Mouse (Mus musculus) fibroblast of lung, adult 2 months (primary cell): ENCODE data around the gene Pla2g4b.

ENCODE experiments used
- DNase-seq: peaks from one replicate; pipeline ENCODE4 v3.0.0-alpha.2; 2011; ENCODE audit warnings: low read depth

The Pla2g4b gene

DNA sequence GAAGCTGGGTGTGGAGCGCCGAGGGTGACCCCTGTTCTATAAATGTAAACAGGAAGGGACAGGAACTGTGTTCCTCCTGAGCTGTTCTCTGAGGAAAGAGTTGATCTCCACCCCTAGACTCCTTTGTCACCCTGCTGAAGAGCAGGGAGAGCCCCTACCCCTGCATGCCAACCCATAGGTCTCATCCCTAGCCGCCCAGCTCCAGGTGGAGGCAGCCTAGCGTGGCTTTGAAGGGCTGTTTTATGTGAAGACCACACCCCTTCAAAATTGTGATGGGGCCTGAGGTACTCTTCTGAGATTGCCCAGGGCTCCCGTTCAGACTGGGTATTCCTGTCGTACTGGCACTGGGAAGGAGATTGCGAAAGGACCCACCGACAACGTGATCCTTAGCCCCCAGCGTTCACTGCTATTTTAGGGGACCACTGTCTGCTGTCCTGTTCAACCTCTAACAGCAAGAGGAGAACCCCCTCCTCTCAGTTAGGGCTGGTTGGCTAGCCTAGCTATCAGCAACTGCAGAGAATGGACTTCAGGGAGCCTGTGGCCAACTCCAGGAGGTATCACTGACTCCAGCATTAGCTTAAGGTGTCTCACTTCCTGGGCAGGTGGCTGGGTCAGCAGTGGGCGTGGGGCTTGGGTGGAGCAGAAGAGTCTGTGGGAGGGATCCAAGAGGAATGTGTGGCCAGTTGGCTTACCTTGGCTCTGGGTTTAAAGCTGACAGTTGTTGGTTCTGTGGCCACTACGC lies at the start of gene Pla2g4b:
Pla2g4b (plus strand) TSS at position 692 of the 742 bp plus-strand sequence.
- no peak for DNase-seq

DNA sequence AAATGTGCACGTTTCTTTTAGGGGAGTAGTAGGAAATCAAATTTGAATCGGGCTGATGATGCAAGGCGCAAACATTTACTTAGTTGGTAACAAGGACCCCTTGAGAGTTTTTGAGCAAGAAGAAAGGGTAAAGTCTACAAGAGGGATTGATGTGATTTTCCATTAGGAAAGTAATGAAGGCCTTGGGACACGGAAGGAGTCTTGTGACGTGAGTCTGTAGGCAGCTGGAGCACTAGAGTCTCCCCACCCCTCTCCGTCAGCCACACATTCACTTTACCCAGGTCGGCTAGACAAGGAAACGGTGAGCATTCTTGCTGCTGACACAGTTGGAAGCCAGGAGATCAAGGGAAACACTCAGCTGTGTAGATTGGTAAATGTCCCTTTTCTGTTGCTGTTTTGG lies 47.3 kb upstream of the Pla2g4b start:
- DNase-seq = no peak

DNA sequence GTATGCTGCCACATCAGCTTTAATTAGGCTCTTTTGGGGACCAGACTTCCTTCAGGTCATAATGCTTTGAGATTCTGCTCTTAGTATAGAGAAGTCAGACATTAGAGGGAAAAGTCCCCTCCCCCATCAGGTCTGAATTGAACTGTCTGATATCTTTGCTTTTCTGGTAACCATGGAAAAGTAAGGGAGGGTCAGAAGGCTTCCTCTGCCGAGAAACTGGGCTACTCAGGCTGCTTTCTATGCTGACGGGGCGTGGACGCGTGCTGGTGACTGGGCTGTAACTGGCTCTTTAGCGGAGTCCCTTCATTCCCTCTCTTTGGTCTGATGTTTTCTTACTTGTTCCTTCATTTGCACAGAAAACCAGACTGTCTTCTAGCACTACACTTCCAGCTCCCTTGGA lies 46.8 kb upstream of the Pla2g4b start:
- DNase-seq = no peak

DNA sequence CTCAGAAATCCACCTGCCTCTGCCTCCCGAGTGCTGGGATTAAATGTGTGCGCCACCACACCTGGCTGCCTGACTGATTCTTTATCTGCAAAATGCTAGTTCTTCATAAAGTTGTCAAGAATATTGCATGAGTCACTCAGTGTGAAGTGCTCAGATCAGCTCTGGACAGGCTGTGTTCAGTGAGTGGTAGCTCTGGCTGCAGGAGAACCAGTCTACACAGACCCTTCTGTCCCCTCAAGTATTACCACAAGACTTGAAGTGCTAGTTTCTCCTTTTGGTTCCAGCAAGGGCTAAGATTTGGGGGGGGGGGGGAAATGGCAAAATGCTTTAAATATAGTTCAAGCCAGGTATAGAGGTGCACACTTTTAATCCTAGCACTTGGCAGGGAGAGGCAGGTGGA lies 45.8 kb upstream of the Pla2g4b start:
- DNase-seq = no peak

DNA sequence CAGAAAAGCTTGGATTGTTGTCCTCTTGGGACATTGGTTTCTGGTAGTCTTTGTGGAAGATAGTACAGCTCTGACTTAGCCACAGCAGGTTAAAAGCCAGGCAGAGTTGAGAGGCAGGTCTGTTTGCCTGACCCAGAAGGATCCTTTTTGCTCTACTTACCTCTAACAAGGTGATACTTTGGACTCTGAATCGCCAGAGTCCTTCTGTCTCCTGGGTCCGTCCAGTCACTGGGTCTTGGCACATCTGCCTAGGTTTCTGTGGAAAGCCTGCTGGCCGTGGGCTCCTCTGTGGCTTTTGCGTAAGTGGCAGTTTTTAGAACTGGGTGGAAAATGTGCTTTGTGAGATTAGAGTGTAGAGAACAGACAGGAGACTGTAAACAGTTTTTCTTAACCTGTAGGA lies 44.3 kb upstream of the Pla2g4b start:
- DNase-seq = no peak

DNA sequence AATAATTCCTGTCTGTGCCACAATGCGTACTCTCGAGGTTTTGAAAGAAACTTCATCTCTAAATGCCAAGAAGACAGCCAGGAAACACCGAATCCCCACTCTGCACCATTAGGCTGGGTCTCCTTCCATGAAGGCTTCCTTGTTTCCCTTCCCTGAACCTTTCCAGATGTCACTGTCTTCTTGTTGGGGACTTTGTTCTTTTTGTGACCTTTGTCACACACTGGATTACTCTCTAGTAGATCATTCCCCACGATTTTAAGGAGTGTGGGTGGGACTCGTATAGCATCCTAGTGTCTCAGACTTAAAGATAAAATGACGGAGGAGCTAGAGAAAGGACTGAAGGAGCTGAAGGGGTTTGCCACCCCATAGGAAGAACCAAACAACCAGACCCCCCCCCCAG lies 42.3 kb upstream of the Pla2g4b start:
- DNase-seq = no peak

DNA sequence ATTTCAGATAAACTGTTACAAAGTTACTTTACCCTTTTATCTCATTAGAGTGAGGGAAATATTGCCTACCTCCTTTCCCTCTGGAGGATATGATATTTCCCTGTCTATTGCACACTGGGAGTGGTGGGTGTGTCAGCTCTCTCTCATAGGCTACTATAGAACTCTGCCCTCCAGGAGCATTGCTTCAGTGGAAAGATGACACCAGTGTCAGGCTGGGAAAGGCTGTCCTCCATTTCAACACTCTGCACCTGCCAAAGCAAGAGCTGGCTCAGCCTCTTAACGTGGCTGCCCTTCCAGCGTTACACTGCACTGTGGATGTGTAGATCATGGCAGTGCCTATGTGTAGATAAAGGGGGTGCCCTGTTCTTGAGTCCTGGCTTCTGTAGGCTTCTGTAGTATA lies 40.9 kb upstream of the Pla2g4b start:
- DNase-seq = no peak

DNA sequence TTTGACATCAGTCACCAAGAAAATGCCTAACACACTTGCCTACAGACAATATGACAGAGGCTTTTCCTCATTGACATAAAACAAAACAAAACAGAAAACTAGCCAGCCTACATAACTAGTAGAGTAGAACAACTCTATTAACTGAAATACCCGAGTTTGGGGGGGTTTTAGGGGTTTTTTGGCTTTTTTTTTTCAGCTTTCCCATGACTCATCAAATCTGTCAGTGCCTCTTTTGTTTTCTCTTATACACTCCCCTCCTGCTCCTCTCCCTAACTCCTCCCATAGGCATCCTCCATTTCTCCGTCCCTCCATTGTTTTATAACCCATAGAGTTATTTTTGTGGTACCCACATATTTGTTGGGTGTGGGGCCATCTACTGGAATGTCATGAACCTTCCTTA lies 39.7 kb upstream of the Pla2g4b start:
- no peak for DNase-seq

DNA sequence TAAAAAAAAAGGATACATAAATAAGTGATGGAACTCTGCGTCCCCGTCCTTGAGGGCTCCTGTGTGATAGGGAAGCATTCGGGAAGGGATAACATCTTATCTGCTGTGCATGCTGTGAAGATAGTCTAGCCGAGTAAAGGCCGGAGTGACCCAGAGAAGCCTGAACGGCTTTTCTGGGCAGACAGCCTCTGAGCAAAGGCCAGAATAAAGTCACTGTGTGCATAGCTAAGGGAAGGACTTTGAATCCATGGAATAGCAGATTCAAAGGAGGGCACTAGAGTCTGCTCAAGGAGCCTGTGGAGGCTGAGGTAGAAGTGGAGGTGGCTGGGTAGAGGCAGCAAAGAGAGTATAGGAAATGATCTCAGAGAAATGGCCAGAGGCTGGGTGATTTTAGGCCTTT lies 38.4 kb upstream of the Pla2g4b start:
- DNase-seq = no peak

DNA sequence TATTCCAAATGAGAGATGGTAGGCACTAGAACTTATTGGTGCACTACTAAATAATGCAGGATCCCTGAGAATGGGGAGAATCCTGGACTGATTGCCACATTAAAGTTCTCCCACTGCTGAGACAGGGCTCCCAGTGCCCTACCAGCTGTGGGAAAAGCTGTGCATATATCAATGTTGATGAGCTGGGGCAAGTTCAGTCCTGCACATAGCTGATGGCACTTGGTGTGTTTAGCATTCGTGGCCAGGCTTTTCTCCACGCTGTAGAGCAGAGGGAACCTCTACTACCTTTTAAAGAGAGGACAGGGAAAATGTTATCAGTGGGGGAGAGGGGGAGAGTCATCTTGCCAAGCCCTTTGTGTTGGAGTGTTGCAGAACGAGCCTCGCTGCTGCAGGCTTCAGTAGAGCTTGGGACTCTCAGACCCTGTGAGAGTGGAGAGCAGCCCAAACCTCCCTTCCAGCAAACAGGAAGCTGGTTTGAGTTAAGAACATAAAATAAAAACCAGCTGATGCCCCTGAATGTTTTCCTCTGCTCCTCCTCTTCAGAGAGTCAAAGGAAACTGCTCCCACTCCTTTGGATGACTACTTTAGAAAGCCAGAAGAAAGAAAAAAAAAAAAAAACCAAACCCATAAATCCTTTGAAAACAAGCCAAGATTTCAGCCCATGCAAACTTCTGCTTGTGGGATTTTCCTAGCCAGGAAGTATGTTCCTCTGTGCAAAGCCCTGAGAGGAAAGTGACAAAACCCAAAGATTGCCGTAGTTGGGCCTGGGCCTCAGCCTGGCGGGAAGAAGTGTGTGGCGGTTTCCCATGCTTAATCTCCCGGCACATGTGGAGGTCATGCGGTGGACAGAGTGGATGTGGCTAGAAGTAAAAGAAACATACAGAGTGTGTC lies 37.6 kb upstream of the Pla2g4b start:
- DNase-seq = peak; percentile 58

DNA sequence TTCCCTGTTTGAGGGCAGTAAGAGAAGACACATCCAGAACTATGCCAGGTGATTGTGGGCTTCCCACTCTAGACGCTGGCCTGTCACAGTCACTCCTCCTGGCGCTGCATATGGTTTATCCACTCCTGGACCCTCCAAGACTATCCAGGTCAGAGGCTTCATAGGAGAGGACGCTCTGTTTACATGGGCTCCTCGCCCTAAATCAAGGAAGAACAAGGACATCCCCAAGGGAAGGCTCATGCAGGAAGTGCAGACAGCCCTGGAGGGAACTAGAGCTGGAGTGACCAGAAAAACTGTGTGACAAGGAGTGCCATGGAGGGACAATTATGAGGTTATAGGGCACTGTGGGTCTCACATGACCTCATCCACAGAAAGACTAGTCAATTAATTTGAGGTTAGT lies 35.9 kb upstream of the Pla2g4b start:
- DNase-seq = no peak

DNA sequence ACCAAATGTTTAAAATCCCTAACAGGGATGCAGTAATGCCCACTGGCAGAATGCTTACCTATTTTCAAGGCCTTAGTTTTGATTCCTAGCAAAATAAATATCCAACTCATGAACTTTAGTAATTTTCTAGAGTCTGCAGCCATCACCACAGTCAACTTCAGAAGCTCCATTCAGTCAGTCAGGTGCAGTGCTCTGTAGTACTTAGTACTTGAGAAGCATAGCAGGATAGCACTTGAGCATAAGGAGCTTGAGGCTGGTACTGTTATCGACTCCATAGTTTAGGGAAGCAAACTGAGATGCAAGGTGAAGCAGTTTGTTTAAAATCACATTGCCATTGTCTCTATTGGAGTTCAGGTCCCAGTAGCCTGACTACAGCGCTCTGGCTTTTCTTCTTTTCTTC lies 33.5 kb upstream of the Pla2g4b start:
- no peak for DNase-seq

DNA sequence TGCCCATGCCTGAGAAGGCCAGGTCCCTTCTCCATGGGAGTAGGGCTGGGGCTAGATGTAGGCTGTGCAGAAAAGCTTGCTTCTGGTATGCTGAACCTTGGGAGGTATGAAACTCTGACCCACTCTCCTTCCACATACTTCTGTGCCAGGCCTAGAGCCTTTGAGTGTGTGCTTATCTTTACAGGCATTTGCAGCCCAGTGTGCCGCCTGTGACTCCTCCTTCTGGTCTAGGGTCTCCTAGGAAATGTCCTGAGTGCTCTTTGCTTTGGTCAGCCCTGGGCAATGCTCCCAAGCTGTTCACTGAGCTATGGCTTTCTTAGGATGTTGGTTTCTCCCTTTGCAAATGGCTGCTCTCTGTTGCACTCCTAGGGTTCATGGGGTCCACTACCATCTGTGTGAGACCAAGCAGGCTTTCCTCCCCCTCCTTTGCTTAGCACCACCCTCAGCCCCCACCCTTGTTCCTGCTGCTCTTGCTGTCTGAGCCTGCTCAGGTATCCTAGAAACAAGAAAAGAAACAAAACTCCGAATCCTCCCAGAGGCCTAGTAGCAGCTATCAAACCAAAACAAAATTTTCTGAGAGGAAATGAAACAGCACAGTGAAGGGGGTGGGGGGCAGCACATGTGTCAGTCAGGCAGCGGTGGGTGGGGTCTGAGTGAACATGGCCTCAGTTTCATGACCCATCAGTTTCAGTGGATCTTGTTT lies 32.2 kb upstream of the Pla2g4b start:
- DNase-seq = no peak

DNA sequence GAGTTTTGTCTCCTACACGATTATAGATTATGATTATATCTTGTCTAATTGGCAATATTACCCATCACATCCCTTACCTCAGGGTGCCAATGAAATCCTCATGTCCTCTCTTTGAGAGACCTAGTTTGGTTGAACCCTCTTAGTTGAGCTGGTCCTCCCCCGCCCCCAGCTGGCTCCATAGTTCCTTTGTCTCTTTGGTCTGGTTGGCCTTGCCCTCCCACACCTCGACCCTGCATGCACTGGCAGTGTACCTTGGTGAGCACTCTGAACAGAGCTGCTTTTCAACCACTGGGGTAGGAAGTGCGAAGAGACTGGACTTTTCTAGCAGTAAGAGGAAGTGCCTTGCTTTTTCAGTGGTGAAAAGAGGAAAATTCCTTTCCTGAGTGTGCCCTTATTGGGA lies 31.3 kb upstream of the Pla2g4b start:
- DNase-seq = no peak

DNA sequence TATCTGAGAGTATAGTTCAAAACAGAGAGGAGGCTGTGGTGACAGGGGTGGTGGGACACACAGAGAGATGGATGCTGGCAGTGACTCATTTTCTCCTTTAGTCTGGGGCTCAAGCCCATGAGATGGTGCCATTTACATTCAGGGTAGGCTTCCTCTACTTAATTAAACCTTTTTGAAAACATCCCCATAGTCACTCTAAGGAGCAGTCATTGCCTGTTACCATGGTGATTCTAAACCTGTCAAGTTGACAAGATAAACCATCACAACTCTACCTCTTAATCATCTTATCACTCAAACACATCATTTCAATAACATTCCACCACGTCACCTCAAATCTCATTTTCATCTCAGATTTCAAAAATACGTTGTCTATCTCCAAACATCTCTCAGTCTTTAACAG lies 29.2 kb upstream of the Pla2g4b start:
- no peak for DNase-seq

DNA sequence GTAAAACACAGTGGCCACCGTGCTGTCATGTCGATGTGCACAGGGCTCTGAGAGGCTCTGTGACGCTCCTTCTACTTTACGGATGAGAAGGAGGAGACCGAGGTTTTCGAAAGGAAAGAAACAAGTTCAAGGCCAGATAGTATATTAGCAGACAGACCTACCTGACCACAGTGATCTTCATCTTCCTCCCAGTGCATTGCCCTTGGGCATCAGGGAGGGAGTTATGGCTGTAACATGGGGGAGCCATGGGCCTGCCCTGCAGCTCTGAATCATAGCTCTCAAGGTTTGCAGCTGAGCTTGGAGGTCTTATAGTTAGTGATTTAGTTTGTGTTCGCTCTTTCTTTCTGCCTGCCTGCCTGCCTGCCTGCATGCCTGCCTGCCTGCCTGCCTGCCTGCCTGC lies 26.5 kb upstream of the Pla2g4b start:
- DNase-seq = no peak

DNA sequence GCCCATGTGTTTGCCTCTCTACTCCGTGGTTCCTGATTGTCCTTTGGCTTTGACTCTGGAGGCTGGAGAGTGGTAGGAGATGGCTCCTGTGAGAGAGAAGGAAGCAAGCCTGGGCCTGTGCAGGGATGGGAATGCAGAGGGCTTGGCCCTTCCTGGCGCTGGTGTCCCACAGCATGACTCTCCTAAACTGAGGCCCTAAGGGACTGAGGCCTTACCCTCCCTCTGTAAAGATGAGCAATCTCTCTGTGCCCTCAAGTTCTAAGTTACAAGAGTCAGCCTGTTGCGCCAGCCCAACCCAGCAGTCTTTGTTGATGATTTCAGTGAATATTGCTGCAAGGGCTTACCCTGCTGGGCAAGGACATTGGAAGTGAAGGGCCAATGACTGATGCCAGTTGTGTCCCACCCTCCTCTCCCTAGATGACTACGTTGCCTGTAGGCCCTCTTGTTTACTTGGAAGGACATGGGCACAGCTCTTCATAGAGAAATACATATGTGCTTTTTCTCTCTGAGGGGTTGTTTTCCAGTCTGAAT lies 25.5 kb upstream of the Pla2g4b start:
- no peak for DNase-seq

DNA sequence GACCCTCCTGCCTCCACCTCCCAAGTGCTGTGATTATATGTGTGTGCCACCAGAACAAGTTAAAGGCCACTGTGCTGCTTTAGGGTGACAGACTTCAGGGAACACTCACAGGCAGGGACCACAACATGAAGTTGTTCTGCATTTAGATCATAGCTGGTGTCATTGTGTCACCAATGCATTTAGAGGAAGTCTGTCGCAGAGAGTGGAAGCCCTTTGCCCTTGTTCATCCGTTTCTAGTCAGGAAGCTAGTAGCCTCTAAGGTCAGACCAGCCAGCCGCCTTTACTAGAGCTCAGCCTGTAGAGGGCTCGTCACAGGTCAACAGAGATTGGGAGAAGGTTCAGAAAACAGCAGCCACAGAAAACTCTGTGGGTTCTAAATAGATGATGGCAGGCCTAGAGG lies 24.5 kb upstream of the Pla2g4b start:
- no peak for DNase-seq

DNA sequence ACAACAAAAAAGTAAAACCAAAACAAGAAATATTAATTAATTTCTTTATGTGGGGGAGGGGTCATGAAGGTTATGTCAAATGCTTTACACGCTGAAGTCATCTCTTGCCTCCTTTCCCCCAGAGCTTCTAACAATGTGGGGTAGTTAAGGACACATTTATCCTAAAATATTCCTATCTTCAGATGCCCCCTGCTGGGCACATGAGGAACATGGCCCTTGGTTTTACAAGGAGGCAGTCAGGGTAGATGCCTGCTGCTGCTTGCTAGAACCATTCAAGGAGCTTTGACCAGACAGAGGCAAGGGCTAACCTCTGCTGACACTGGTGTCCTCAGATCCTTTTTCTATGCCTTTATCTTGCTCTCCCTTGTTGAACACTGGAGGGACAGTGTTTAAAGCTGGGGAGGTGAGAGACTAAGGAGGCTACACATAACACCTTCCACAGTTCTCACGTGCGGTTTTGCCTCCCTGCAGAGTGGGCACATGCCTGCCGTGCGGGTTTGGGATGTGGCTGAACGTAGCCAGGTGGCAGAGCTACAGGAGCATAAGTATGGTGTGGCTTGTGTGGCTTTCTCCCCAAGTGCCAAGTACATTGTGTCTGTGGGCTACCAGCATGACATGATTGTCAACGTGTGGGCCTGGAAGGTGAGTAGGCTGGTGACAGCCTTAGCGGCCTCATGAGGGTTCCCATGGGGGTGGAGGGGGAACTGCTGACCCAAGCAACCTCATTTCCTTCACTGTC lies 21.6 kb upstream of the Pla2g4b start:
- DNase-seq = peak; percentile 24

DNA sequence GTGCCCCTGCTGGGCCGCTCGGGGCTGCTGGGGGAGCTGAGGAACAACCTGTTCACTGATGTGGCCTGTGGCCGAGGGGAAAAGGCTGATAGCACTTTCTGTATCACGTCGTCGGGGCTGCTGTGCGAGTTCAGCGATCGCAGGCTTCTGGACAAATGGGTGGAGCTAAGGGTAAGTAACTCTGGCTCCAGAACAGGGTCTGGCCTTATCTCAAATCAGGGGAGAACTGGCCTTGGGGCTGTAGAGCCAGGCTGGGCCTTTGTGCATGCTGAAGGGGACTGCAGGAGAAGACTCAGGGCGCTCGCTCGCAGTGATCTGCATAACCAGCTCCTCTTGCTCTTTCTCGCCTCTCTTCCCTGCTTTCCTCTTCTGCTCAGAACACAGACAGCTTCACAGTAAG lies 20.3 kb upstream of the Pla2g4b start:
- DNase-seq = no peak

DNA sequence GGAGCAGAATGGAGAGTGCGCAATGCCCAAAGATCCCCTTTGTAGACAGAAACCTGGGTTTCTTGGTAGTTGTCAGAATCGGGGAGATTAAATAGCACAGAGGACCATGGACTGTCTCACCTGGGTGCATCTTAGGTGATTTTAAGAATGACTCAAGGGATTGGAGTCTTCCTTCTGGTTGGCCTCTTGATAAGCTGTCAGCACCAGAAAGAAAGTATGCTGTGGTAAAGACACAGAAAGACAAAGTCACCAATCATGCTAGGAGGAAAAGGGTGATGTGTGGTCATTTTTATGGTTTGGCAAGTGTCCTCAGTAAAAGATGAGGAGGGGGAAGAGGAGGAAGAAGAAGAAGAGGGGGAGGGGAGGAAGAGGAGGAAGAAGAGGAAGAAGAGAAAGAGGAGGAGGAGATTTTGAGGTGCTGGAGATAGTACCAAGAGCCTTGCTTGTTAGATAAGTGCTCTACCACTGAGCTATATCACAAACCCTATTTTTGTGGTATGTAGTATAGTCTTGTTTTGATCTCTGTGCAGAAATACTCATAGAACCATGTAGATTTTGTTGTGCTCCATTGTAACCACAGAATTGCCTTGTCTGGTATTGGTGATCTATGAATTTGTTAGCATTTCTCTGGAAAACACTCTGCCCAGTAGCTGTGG lies 19.3 kb upstream of the Pla2g4b start:
- DNase-seq = no peak
